Mouse (Mus musculus): ENCODE measurements around the gene Apoe. TPM values are rescaled to one million over a fixed set of nuclear protein-coding genes. Genes with fewer than 3 reads are reported as not detected.

The Apoe gene
- total RNA-seq (2021), result 714 and 971 TPM in 2 replicates
- long read RNA-seq, transcript Apoe-210 (3 exons, 514 nt), result minor isoform, 23 of 20,461 reads
- long read RNA-seq, transcript Apoe-206 (4 exons, 1,408 nt), result major isoform, 16,450 of 20,461 reads
- long read RNA-seq, transcript Apoe-205 (3 exons, 1,221 nt), result minor isoform, 378 of 20,461 reads
- long read RNA-seq, transcript Apoe-204 (5 exons, 817 nt), result minor isoform, 25 of 20,461 reads
- long read RNA-seq, partial matches to known transcripts, result 85 of 20,461 reads
- long read RNA-seq, other reads (novel, unspliced or antisense), result 3,494 of 20,461 reads

GRCm38 (mm10) chr7:19698907-19699826, at the start of gene Apoe:
Gene Apoe (minus strand): TSS chr7:19699188.
- peak; percentile 63 for DNase-seq

GRCm38 (mm10) chr7:19747420-19748218, 48.6 kb upstream of the Apoe start:
- peak; percentile 20 for DNase-seq

- no peak for DNase-seq
Observed at GRCm38 (mm10) chr7:19746426-19747201, 47.6 kb upstream of the Apoe start.

GRCm38 (mm10) chr7:19745971-19746370, 47.0 kb upstream of the Apoe start:
- DNase-seq, result no peak

- DNase-seq, result peak; percentile 63
Observed at GRCm38 (mm10) chr7:19744590-19745385, 45.8 kb upstream of the Apoe start.

- no peak for DNase-seq
Observed at GRCm38 (mm10) chr7:19743791-19744190, 44.8 kb upstream of the Apoe start.

- DNase-seq, result no peak
Observed at GRCm38 (mm10) chr7:19742468-19742867, 43.5 kb upstream of the Apoe start.

GRCm38 (mm10) chr7:19741329-19742031, 42.5 kb upstream of the Apoe start:
- DNase-seq, result peak; percentile 32

- peak; percentile 40 for DNase-seq
Observed at GRCm38 (mm10) chr7:19740269-19740668, 41.3 kb upstream of the Apoe start.

- DNase-seq, result no peak
Observed at GRCm38 (mm10) chr7:19738771-19739170, 39.8 kb upstream of the Apoe start.

GRCm38 (mm10) chr7:19736389-19737057, 37.5 kb upstream of the Apoe start:
- no peak for DNase-seq

- DNase-seq, result no peak
Observed at GRCm38 (mm10) chr7:19734178-19734666, 35.2 kb upstream of the Apoe start.

- DNase-seq, result no peak
Observed at GRCm38 (mm10) chr7:19726541-19726940, 27.6 kb upstream of the Apoe start.

- DNase-seq, result no peak
Observed at GRCm38 (mm10) chr7:19724167-19724566, 25.2 kb upstream of the Apoe start.

GRCm38 (mm10) chr7:19722754-19723195, 23.8 kb upstream of the Apoe start:
- peak; percentile 52 for DNase-seq

GRCm38 (mm10) chr7:19719200-19719599, 20.2 kb upstream of the Apoe start:
- DNase-seq, result no peak

GRCm38 (mm10) chr7:19718297-19718952, 19.4 kb upstream of the Apoe start:
- DNase-seq, result peak; percentile 42

GRCm38 (mm10) chr7:19717346-19717745, 18.4 kb upstream of the Apoe start:
- no peak for DNase-seq

GRCm38 (mm10) chr7:19716822-19717221, 17.8 kb upstream of the Apoe start:
- DNase-seq, result no peak

Measured in adrenal gland, postnatal 25 days (tissue).